Mouse (Mus musculus) telencephalon, adult 2 months (tissue): Measurements from ENCODE around the gene Inca1.

Source experiments
- DNase-seq: peaks from one replicate; pipeline ENCODE4 v3.0.0-alpha.2; 2011; ENCODE audit warnings: low read depth, low spot score

Gene Inca1

GRCm38 (mm10) chr11:70699722-70700556, at the start of gene Inca1, which contains the start of gene Kif1c:
Gene Inca1, minus strand, starts transcription at chr11:70700155.
Gene Kif1c, plus strand, starts transcription at chr11:70700548.
- DNase-seq = peak; percentile 85

- DNase-seq = no peak
Measured at GRCm38 (mm10) chr11:70747876-70748545, 48.1 kb upstream of the Inca1 start.

DNA sequence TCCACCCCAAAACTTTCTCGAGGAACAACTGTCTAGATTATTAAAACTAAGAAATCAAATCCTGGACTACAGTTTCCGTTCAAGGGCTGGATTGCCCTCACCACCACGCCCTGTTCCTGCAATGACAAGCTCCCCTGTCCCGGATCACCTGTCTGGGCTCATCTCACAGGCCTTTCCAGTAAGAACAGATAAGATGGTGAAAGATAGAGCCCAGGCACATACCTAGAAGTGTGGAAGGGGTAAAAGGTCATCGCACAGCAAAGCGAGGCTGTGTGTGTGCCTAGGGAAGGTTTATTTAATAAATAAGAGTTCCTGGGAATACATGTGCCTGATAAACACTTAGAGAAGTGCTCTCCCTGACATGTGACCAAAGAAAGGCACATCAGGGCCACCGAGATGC, 45.7 kb upstream of the Inca1 start:
- DNase-seq = no peak

- DNase-seq = no peak
Measured at GRCm38 (mm10) chr11:70742581-70743459, 42.9 kb upstream of the Inca1 start.

- no peak for DNase-seq
Measured at GRCm38 (mm10) chr11:70742117-70742516, 42.2 kb upstream of the Inca1 start.

GRCm38 (mm10) chr11:70741603-70742002, 41.6 kb upstream of the Inca1 start:
- DNase-seq = no peak

DNA sequence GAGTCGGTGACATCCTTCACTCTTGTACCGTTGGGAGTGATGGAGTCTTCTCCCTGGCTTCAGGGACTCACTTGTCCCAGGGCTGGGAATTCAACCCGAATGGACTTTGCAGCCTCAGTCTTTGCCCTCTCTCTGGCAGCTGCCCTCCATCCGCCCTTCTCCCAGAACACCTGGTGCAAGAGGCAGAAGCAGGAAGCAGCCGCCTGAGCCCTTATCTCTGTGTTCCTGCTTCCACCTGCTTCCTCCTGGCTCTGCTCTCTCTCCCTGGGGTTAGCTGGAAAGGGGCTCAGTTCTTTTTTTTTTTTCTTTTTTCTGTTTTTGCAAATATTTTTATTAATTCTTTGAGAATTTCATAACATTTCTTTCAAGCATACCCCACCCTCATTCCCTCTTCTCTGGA, 37.8 kb upstream of the Inca1 start:
- DNase-seq = no peak

DNA sequence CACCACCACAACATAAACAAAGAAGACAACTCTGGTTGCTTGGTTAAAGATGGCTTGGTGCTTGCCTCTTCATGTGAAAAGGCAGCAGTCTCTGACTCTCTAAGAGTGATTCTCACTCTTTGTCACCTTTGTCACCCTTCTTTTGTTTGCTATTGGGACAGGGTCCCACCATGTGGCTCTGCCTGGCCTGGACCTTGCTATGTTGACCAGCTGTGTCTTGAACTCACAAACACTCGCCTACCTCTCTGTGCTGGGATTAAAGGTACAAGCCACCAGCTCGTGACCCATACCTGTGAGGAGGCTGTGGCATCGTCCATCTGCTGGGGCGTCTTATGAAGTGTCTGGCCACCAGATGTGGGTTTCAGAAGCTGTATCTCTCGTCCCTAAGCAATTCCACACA, 33.3 kb upstream of the Inca1 start:
- DNase-seq = no peak

DNA sequence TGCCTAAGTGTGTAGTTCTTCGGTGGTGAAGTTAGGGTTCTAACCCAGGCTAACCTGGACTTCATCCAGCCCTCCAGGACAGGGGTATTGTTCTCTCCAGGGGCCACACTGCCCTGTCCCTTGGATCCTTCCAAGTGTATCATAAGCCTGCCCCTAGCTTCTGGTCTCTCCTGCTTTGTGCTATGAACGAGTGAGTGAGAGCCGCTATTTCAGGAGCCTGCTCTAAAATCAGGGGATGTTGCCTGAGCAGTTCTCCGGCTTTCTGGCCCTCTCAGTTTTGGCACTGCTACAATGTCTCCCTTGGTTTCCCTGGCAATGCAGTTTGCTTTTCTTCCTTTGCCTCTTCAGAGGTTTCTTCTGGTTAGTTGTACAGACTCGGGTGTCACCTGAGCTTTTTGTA, 31.2 kb upstream of the Inca1 start:
- DNase-seq = no peak

DNA sequence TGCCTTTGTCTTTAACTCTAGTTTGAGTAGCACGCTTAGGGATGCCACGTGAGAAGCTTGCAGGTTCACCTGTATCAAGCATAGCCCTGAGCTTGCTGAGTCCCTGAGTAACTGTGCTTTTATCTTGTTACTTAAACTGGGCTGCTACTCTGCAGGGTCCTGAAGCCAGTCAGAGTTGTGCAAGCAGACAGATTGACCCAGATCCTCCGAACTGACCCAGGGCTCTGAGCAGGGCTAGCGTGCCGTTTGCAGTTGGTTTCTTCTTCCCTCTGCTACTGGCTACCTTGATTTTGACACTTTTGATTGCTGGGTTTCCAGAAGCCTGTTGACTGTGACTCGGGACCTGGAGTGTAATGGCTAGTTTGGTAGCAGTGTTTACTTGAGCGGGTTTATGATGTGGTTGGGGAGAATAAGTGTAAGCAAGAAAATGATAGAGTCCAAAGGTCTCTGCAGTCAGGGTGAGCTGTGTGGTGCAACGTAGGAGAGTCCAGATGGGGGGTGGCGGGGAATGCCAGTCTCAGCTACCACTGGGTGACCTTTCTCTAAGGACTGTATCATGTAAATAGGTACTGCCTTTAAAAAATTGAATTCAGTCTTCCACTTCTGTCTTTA, 30.6 kb upstream of the Inca1 start:
- no peak for DNase-seq

DNA sequence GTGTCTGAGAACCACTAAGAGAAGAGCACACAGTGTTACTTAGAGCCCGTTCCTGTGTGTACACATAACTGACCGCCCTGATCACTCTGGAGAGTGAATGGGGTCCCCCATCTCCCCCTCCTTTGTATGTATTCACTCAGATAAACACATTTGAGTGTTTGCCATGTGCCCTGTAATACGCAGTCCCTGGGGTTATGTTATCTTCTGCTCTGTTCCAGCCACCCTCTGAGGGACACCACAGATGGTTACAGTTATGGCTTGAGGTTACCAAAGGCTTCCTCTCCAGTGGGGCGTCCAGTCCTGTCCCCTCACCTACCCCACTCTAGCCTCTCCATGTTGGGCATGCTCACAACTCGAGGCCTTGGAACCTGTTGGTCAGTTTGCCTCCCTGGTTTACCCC, 27.4 kb upstream of the Inca1 start:
- no peak for DNase-seq

DNA sequence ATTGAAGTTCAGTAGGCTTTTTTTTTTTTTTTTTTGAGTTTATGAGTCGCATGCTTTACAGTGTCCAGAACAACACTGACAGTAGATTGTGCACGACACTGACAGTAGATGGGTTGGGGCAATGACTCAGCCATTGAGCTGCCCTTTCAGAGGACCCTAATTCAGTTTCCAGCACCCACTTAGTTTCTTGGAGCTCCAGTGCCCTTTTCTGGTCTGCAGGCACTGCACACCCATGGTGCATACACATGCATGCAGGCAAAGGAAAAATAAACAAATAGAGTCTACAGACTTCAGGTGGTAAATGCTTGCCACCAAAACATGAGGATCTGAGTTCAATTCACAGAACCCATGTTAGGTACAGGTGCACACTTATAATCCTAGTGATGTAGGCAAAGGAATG, 26.6 kb upstream of the Inca1 start:
- no peak for DNase-seq

DNA sequence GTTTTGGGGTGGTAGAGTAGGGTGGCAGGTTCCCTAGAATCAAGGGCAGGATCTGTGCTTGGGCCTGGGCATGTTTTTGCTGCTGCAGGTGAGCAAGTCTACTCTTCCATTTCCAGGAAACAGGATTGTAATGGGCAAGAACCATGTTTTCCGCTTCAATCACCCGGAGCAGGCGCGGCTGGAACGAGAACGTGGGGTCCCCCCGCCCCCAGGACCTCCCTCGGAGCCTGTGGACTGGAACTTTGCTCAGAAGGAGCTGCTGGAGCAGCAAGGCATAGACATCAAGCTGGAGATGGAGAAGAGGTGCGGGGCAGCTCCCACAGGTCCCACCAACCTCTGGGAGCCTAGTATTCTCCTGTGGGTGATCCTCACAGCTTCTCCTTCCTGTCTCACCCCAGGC, 24.8 kb upstream of the Inca1 start:
- no peak for DNase-seq

DNA sequence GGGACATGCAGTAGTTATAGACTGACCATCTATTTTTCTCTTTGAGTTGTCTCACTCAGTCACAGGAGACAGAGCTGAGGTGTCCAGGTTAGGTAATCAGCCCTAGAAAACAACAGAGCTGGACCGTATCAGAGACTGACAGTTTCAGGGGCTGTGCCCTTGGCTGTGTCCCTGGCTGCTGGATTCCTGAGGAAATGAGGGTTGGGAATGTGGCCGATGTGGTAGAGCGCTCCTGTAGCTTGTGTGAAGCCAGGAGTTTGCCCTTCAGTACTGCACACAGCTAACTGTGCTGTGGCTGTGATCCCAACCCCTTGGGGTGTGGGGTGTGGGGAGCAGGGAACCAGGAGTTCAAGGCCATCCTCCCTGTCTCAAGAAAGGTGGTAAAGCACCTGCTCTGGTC, 21.1 kb upstream of the Inca1 start:
- DNase-seq = no peak

- DNase-seq = no peak
Measured at GRCm38 (mm10) chr11:70720567-70720966, 20.6 kb upstream of the Inca1 start.

DNA sequence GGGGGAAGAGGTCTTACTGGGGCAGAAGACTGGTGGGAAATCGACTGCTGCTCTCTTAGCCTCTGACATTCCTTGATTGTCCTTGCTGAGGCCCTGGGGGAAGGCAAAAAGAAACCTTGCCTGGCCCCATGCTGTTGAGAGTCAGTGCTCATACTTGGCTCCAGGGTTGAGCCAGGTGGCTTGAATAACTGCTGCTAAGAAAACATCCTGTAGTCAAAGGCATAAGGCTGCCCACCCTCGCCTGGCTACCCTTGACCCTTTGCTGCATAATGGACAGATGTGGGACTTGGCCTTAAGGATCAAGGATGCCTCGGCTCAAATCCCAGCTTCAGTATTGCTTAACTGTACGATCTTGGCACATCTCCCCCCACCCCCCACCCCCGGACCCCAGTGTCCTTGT, 18.5 kb upstream of the Inca1 start:
- DNase-seq = no peak

DNA sequence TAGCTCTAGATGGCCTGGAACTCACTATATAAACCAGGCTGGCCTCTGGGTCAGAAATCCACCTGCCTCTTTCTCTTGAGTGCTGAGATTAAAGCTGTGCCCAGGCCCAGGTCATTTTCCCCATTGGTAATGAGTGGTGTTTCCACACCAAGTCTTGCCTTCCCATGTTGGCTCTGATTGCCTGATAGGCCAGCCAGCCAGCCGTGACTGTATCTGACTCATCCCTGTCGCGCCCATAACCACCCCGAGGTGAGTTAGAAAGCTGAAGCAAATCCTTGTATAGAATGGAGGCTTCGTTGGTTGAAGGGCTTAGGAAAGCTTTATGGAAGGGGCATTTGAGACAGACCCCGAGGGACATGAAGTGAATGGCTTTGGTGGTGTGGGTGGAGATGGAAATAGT, 15.9 kb upstream of the Inca1 start:
- no peak for DNase-seq

DNA sequence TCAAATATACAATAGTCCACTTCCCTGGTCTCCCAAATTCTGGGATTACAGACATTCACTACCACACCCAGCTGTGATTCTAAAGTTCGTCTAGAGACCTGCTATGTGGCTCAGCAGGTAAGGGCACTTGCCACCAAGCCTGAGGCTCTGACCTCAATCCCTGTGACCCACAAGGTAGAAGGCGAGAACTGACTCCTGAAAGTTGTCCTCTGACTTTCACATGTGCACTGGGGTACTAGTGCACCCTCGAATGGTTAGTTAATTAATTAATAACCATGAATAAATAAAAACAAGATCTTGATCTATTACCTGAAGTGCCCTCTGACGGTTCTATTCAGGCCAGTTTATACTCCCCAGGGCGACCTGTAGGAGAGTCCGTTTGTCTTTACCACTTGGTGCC, 13.3 kb upstream of the Inca1 start:
- DNase-seq = no peak

GRCm38 (mm10) chr11:70711026-70711425, 11.1 kb upstream of the Inca1 start:
- no peak for DNase-seq

DNA sequence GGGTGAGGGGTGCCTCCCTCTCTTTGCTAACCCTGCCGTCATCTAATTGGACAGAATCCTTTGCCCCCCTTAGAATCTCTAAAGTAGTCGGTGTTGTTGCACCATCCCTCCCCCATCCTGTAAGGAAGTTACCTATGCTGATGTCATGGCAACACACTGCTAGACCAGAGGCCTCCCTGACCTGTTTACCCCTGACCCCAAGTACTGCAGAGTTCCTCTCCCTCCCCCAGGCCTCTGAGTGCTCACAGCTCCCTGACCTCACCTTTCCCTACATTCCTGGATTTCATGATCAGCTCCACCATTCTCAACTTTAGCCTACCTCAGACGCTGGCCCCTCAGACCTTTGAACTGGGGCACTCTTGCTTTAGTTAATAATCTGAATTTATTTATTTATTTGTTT, 6.2 kb upstream of the Inca1 start:
- DNase-seq = no peak

- no peak for DNase-seq
Measured at GRCm38 (mm10) chr11:70702781-70703180, 2.8 kb upstream of the Inca1 start.
